Mouse (Mus musculus) c-Kit-positive CD71-positive TER-119-positive erythroid progenitor cells, embryonic 14.5 days (primary cell): ENCODE measurements around the gene Mslnl.
"Not testable (repeated sequence)": the region's sequence is repeated elsewhere in the genome, so short reads cannot be mapped to it uniquely, and the experiment has no call there.

Experiments used
- DNase-seq: peaks from one replicate; pipeline ENCODE4 v3.0.0-alpha.2; 2013; ENCODE audit warnings: low spot score

Mslnl gene

GRCm38 (mm10) chr17:25735745-25736144 is at the start of gene Mslnl:
TSS of gene Mslnl (plus strand) at chr17:25736042.
- no peak for DNase-seq

- DNase-seq: no peak
Observed at GRCm38 (mm10) chr17:25686323-25686722, 49.5 kb upstream of the Mslnl start.

GRCm38 (mm10) chr17:25688922-25689321 is 46.9 kb upstream of the Mslnl start:
- no peak for DNase-seq

GRCm38 (mm10) chr17:25696263-25696662 is 39.6 kb upstream of the Mslnl start:
- DNase-seq: no peak

GRCm38 (mm10) chr17:25698446-25698845 is 37.4 kb upstream of the Mslnl start:
- peak; percentile 70 for DNase-seq

GRCm38 (mm10) chr17:25700863-25701496 is 34.9 kb upstream of the Mslnl start:
- DNase-seq: no peak

- no peak for DNase-seq
Observed at GRCm38 (mm10) chr17:25709994-25710393, 25.8 kb upstream of the Mslnl start.

GRCm38 (mm10) chr17:25711136-25711535 is 24.7 kb upstream of the Mslnl start:
- no peak for DNase-seq

- no peak for DNase-seq
Observed at GRCm38 (mm10) chr17:25715627-25716026, 20.2 kb upstream of the Mslnl start.

GRCm38 (mm10) chr17:25716130-25716529 is 19.7 kb upstream of the Mslnl start:
- no peak for DNase-seq

GRCm38 (mm10) chr17:25716711-25717637 is 18.9 kb upstream of the Mslnl start, which contains the start of gene Gng13:
TSS of gene Gng13 (plus strand) at chr17:25717171.
- DNase-seq: no peak

GRCm38 (mm10) chr17:25717691-25718090 is 18.2 kb upstream of the Mslnl start:
- no peak for DNase-seq

- no peak for DNase-seq
Observed at GRCm38 (mm10) chr17:25721476-25721875, 14.4 kb upstream of the Mslnl start.

GRCm38 (mm10) chr17:25723470-25723869 is 12.4 kb upstream of the Mslnl start:
- no peak for DNase-seq

- no peak for DNase-seq
Observed at GRCm38 (mm10) chr17:25723919-25724318, 11.9 kb upstream of the Mslnl start.

- no peak for DNase-seq
Observed at GRCm38 (mm10) chr17:25725264-25725663, 10.6 kb upstream of the Mslnl start.

- DNase-seq: peak; percentile 100
Observed at GRCm38 (mm10) chr17:25727265-25728008, 8.4 kb upstream of the Mslnl start, which contains the start of the genes Chtf18 and Rpusd1. TSS of gene Chtf18 (minus strand) at chr17:25727419. TSS of gene Rpusd1 (plus strand) at chr17:25727670.

GRCm38 (mm10) chr17:25728009-25728270 is 7.9 kb upstream of the Mslnl start:
- no peak for DNase-seq

GRCm38 (mm10) chr17:25732082-25732481 is 3.8 kb upstream of the Mslnl start:
- DNase-seq: peak; percentile 82

- no peak for DNase-seq
Observed at GRCm38 (mm10) chr17:25735246-25735645, 596 bp upstream of the Mslnl start.

GRCm38 (mm10) chr17:25738861-25739260 is 3.0 kb downstream of the Mslnl start:
- no peak for DNase-seq

GRCm38 (mm10) chr17:25741471-25741870 is 5.6 kb downstream of the Mslnl start:
- DNase-seq: not testable (repeated sequence)

- DNase-seq: no peak
Observed at GRCm38 (mm10) chr17:25743831-25744230, 8.0 kb downstream of the Mslnl start.
